Mouse (Mus musculus) hindbrain, postnatal 0 days (tissue): ENCODE results near the gene Gucy1b2. TPM values are rescaled to one million over a fixed set of nuclear protein-coding genes. Genes with fewer than 3 reads are reported as not detected.

ENCODE experiments used
- ATAC-seq: fragments of 200-750 bp; cut with Nextera tagmentation; 2 replicates; pipeline ENCODE4 v1.8.0; 2017; ENCODE audit warnings: mild to moderate bottlenecking, moderate TSS enrichment, moderate library complexity
- DNase-seq: peaks from one replicate; pipeline ENCODE4 v3.0.0-alpha.2; 2015; ENCODE audit warnings: low spot score
- H3K27ac ChIP-seq: fragments of 300-500 bp; sonication (generic); 2 replicates; pipeline ENCODE4 v1.5.1; 2014; ENCODE audit warnings: mild to moderate bottlenecking
- H3K27me3 ChIP-seq: fragments of 300-500 bp; sonication (generic); 2 replicates; pipeline ENCODE4 v1.6.1; 2014; ENCODE audit warnings: low read length, mixed read lengths; ENCODE audit not compliant: insufficient read depth
- H3K36me3 ChIP-seq: fragments of 300-500 bp; sonication (generic); 2 replicates; pipeline ENCODE4 v1.6.1; 2014; ENCODE audit warnings: low read length, mixed read lengths; ENCODE audit not compliant: insufficient read depth
- H3K4me1 ChIP-seq: fragments of 300-500 bp; sonication (generic); 2 replicates; pipeline ENCODE4 v1.6.1; 2014; ENCODE audit warnings: antibody characterized with exemption, low read length, mixed read lengths; ENCODE audit not compliant: insufficient read depth
- H3K4me2 ChIP-seq: fragments of 300-500 bp; sonication (generic); 2 replicates; pipeline ENCODE4 v1.6.1; 2014; ENCODE audit warnings: low read depth, mild to moderate bottlenecking, low read length, moderate library complexity, mixed read lengths
- H3K4me3 ChIP-seq: fragments of 300-500 bp; sonication (generic); 2 replicates; pipeline ENCODE4 v1.5.1; 2014; ENCODE audit warnings: low read length
- H3K9ac ChIP-seq: fragments of 300-500 bp; sonication (generic); replicated peaks from 2 replicates; pipeline ENCODE4 v1.6.1; 2014; ENCODE audit warnings: mild to moderate bottlenecking, low read length, moderate library complexity, mixed read lengths
- H3K9me3 ChIP-seq: fragments of 300-500 bp; sonication (generic); 2 replicates; pipeline ENCODE4 v1.6.1; 2016; ENCODE audit warnings: low read length, mixed read lengths
- CTCF ChIP-seq: IDR thresholded peaks from 2 replicates; pipeline ENCODE4 v1.5.1; 2016; ENCODE audit warnings: antibody characterized with exemption, control low read depth, low read depth
- WGBS: fragments of 180-500 bp; shearing (Covaris S2); extraction: QIAGEN DNeasy Blood & Tissue Kit; methylation state at CpG from one replicate; pipeline ENCODE4 v1.1.7; 2014; 5-methylcytosine and 5-hydroxymethylcytosine counted together
- polyA plus RNA-seq: library from polyadenylated mRNA; unstranded; fragments of >200 nt; fragmentation: Nextera tagmentation; extraction: Ambion mirVana; gene quantifications from 2 replicates; pipeline ENCODE4 v1.2.1, GENCODE M21; 2015
- total RNA-seq: library from RNA; depleted of rRNA; stranded (reverse); fragments of >200 nt; gene quantifications from 2 replicates; pipeline ENCODE4 v1.2.3, GENCODE M21; 2014

Gucy1b2 gene
- total and polyA plus RNA-seq, 2 experiments from 2014 or later: 0.80 to 2.2 TPM

DNA sequence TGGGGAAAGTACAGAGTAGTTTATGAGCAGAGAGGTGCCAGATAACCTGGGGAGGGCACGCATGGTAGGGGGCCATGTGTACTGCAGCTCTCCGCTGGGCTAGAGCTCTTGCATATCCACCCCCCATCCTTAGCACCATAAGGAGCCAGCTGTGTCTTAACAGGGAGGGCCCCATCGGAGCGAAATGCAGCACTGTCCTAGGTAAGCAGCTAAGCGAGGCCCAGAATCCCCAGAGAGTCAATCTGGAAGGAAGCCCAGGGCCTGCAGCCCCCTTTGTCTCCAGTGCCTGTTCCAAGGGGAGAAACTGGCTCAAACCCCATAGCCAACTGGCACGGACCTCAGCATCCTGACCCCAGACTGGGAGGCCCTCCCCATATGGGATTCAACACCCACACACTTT, 23.3 kb upstream of the Gucy1b2 start:
- 29% methylated on average over 6 of the region's 6 CpGs for WGBS
- Histone ChIP-seq H3K36me3 (no peaks in the 10 kb centered on the region), H3K9ac (no peak overlapping the region), H3K4me2 (no peak overlapping the region), H3K4me1 (0 out of 2 replicates have a peak, but pooled peaks cover 8% of the 10 kb centered on the region), H3K9me3 (no peaks in the 10 kb centered on the region), H3K27me3 (no peaks in the 10 kb centered on the region), H3K27ac (no peak overlapping the region), H3K4me3 (no peak overlapping the region)
- no peak for TF ChIP-seq CTCF
- 0 out of 2 replicates have a peak, but pooled peaks have one; percentile 47 for ATAC-seq
- peak; percentile 77 for DNase-seq

DNA sequence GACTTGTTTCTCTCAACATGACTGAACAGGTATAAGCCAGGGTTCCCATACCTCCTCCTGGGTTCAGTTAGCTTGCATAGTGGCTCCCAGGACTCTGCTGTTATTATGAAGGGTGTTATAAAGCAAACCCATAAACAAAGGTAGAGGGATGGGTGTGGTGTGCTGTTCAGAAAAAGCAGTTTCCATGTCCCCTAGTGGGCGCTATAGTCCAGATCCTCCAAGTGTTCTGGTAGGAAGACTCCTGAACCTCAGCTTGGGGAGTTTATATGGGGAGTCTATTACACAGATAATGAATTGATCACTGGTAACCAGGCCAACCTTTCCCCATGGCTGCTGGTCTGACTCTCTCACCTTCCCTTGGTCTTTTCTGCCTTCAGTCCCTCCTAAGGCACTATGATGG, 18.4 kb upstream of the Gucy1b2 start:
- TF ChIP-seq CTCF: peak; percentile 16; the same call in 1 of the 2 replicates
- WGBS: 50% methylated on average over 1 of the region's 1 CpGs

DNA sequence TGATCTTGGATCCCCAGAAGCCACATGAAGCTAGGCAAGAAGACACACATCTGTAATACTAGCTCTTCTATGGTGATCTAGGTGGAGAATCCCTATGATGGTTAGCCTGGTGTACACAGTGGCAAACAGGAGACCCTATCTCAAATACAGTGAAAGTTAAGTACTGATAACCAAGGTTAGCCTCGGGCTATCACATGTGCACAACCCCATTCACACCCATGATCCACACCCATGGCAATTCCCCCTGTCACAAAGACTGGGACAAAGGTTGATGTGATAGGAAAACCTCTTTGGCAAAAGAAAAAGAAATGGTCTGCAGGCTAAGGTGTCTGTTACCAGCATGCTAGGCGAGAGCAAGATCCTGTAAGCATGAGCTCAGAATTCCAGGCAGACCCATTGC, 16.0 kb upstream of the Gucy1b2 start:
- no peak for TF ChIP-seq CTCF
- H3K27me3 ChIP-seq: no peaks in the 10 kb centered on the region
- no peak overlapping the region for H3K9ac ChIP-seq
- no peak overlapping the region for H3K4me3 ChIP-seq
- 81% methylated on average over 2 of the region's 2 CpGs for WGBS
- no peak for ATAC-seq
- no peak overlapping the region for H3K4me2 ChIP-seq
- no peaks in the 10 kb centered on the region for H3K36me3 ChIP-seq
- H3K4me1 ChIP-seq: no peaks in the 10 kb centered on the region
- no peak overlapping the region for H3K27ac ChIP-seq
- H3K9me3 ChIP-seq: no peaks in the 10 kb centered on the region
- DNase-seq: no peak

More for the DNA sequence above, 18.4 kb upstream of the Gucy1b2 start:
- H3K9me3 ChIP-seq: no peaks in the 10 kb centered on the region
- no peak overlapping the region for H3K4me2 ChIP-seq
- 0 out of 2 replicates have a peak, but pooled peaks cover 5% of the 10 kb centered on the region for H3K4me1 ChIP-seq
- H3K27me3 ChIP-seq: no peaks in the 10 kb centered on the region
- DNase-seq (no peak), ATAC-seq (no peak)
- H3K36me3 ChIP-seq: no peaks in the 10 kb centered on the region
- H3K9ac ChIP-seq: no peak overlapping the region
- H3K27ac ChIP-seq: no peak overlapping the region
- no peak overlapping the region for H3K4me3 ChIP-seq

DNA sequence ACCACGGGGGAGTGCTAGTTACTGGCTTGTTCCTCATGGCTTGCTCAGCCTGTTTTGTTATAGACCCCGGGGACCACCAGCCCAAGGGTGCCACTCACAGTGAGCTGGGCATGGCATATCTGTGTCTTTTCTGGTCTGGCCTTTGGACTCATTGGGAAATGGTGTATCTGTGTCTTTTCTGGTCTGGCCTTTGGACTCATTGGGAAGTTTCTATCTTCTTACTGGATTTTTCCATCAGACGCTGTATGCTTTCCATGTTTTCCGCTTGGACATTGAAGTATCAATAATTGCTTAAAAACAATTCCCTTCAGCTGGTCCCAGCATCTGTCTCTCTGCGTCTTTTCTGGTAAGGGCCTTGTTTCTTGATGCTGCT, 12.7 kb upstream of the Gucy1b2 start:
- 89% methylated on average over 5 of the region's 5 CpGs for WGBS
- no peak for TF ChIP-seq CTCF
- no peaks in the 10 kb centered on the region for H3K27me3 ChIP-seq
- no peak overlapping the region for H3K4me2 ChIP-seq
- no peak overlapping the region for H3K27ac ChIP-seq
- H3K4me1 ChIP-seq: peaks cover 5% of the 10 kb centered on the region; the same call in 1 of the 2 replicates
- no peaks in the 10 kb centered on the region for H3K36me3 ChIP-seq
- ATAC-seq (no peak), DNase-seq (no peak)
- H3K9me3 ChIP-seq: no peaks in the 10 kb centered on the region
- H3K4me3 ChIP-seq: no peak overlapping the region
- no peak overlapping the region for H3K9ac ChIP-seq

DNA sequence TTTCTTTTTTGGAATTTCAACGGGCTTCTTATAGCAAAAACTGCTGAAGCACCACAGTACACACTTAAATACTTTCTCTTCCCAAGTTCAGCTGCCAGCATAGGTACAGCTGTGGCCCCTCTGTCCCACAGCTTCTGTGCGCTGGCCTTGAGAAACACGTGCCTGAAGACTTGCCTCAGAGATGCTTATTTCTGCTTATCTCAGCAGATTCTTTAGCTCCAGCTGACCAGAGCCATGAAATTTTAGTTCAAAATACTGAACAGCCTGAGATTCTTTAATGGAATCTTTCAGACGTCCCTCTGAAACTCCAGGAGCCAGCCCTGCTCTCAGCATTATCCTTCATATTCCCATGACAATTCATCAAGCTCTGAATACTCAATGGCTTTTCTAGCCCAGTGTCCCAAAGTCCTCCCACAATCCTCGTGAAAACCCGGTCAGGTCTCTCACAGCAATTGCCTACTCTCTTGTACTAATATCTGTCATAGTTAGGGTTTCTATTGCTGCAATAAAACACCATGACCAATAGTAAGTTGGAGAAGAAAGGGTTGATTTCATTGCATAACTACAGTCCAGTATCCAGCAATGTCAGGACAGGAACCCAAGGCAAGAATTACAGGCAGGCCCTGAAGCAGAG, 12.1 kb upstream of the Gucy1b2 start:
- no peak overlapping the region for H3K4me2 ChIP-seq
- no peaks in the 10 kb centered on the region for H3K9me3 ChIP-seq
- H3K9ac ChIP-seq: no peak overlapping the region
- DNase-seq: no peak
- H3K27ac ChIP-seq: no peak overlapping the region
- peaks cover 5% of the 10 kb centered on the region; the same call in 1 of the 2 replicates for H3K4me1 ChIP-seq
- no peak for TF ChIP-seq CTCF
- H3K4me3 ChIP-seq: no peak overlapping the region
- no peaks in the 10 kb centered on the region for H3K27me3 ChIP-seq
- no peaks in the 10 kb centered on the region for H3K36me3 ChIP-seq
- WGBS: 72% methylated on average over 6 of the region's 6 CpGs
- ATAC-seq: no peak

DNA sequence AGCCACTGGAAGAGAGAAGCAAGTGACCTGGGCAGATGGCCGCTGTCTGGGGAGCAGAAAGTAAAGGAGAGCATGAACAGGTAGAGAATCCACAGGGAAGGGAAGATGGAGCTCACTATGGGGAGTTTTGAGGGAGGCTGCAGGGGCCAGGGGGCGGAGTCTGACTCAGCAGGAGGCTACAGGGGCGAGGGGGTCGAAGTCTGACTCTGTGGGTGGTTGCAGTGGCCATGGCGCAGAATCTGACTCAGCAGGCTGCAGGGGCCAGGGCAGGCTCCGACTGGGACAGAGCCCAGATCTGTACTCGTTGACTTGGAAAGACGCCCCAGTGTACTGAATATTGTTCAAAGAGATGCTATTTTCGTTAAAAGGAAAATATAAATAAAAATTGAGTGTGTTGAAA, 8.9 kb upstream of the Gucy1b2 start:
- 0 out of 2 replicates have a peak overlapping the region, but pooled peaks have one; percentile 16 for H3K4me2 ChIP-seq
- WGBS: 19% methylated on average over 8 of the region's 9 CpGs

DNA sequence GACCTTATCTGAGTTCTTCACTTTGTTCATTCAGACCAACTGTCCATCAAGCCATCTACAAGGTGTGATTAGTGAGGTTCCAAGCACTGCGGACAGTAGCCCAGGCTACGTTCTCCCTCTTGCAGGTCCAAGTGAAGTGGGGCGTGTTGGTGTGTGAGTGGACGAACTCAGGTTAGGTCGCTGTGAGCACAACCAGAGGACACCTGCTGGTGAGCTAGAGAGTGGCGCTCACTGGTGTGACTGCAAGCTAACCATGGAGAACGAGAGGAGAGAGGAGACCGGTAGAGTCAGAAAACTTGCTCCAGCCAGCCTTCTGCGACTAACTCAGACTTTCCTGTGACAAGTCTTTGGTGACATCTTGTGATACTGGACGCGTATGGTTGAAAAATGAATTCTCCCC, 3.5 kb upstream of the Gucy1b2 start:
- TF ChIP-seq CTCF: peak; percentile 55
- Histone ChIP-seq H3K27ac (no peak overlapping the region), H3K4me2 (no peak overlapping the region), H3K4me1 (peaks cover 7% of the 10 kb centered on the region; the same call in 1 of the 2 replicates), H3K36me3 (no peaks in the 10 kb centered on the region), H3K4me3 (no peak overlapping the region), H3K9ac (no peak overlapping the region), H3K9me3 (no peaks in the 10 kb centered on the region), H3K27me3 (no peaks in the 10 kb centered on the region)
- DNase-seq (no peak), ATAC-seq (no peak)
- 63% methylated on average over 11 of the region's 11 CpGs for WGBS

More for the DNA sequence above, 8.9 kb upstream of the Gucy1b2 start:
- Histone ChIP-seq H3K9me3 (no peaks in the 10 kb centered on the region), H3K4me3 (no peak overlapping the region), H3K27ac (no peak overlapping the region), H3K36me3 (no peaks in the 10 kb centered on the region), H3K9ac (no peak overlapping the region), H3K4me1 (peaks cover 5% of the 10 kb centered on the region; the same call in 1 of the 2 replicates), H3K27me3 (no peaks in the 10 kb centered on the region)
- DNase-seq (no peak), ATAC-seq (no peak)
- TF ChIP-seq CTCF: no peak
